ENCODE assay signal across 10 mouse cellular contexts in genomic region chr5:144013366-144014134, GRCm38 (mm10). TPM values are rescaled to one million over a fixed set of nuclear protein-coding genes. Genes with fewer than 3 reads are reported as not detected.
A peak's percentile ranks its signal among the peaks of the same experiment; 100 is the strongest.
DNase-seq lines count a peak whose midpoint lies in the region; ATAC-seq and TF ChIP-seq lines count a peak whose summit lies in the region.
"Not testable (repeated sequence)": the region's sequence is repeated elsewhere in the genome, so short reads cannot be mapped to it uniquely, and the experiment has no call there.
"Had no signal": no experiment of that assay in that cellular context is flagged by ENCODE, and none has a peak within 500 bp of the region (broad histone marks: within the 10 kb centered on the region; RNA-seq: fewer than 3 reads in every experiment).

No protein-coding gene starts in this region.

- peak; percentile 13 for DNase-seq in c-Kit-positive CD71-positive TER-119-positive erythroid progenitor cells, embryonic 14.5 days (ENCODE audit: low spot score)
- DNase-seq in forebrain, embryonic 14.5 days (ENCODE audit: low spot score); hindbrain, embryonic 10.5 days (ENCODE audit: low spot score); liver, embryonic 13.5 days: not testable (repeated sequence)
- peak; percentile 77 for DNase-seq in midbrain, embryonic 11.5 days (ENCODE audit: low spot score, missing footprints)

- H3K4me3 ChIP-seq in C2C12 (ENCODE audit: insufficient read depth, poor library complexity, severe bottlenecking), result peak overlapping the region; percentile 71
- peak overlapping the region; percentile 93 for H3K4me3 ChIP-seq in forebrain, embryonic 14.5 days (ENCODE audit: low read depth, low read length)
- peak overlapping the region; percentile 87 for H3K4me3 ChIP-seq in hindbrain, embryonic 10.5 days
- H3K4me3 ChIP-seq in kidney, embryonic 15.5 days (replicated peaks), result peak overlapping the region; percentile 92
- peak overlapping the region; percentile 87 for H3K4me3 ChIP-seq in liver, embryonic 13.5 days (replicated peaks)
- H3K4me3 ChIP-seq in midbrain, embryonic 11.5 days (ENCODE audit: low read depth, low read length), result peak overlapping the region; percentile 92
- H3K4me3 ChIP-seq in small intestine, adult 2 months (ENCODE audit: low read depth, low read length), result peak overlapping the region; percentile 28; the same call in 1 of the 2 replicates

- peaks cover 40% of the 10 kb centered on the region for H3K36me3 ChIP-seq in C2C12 (ENCODE audit: control insufficient read depth, insufficient read depth)
- peaks cover 40% of the 10 kb centered on the region for H3K36me3 ChIP-seq in forebrain, embryonic 14.5 days (ENCODE audit: control insufficient read depth, insufficient read depth, low read length)
- H3K36me3 ChIP-seq in hindbrain, embryonic 10.5 days, result peaks cover 42% of the 10 kb centered on the region
- H3K36me3 ChIP-seq in kidney, embryonic 15.5 days, result peaks cover 38% of the 10 kb centered on the region
- peaks cover 39% of the 10 kb centered on the region for H3K36me3 ChIP-seq in liver, embryonic 13.5 days
- H3K36me3 ChIP-seq in midbrain, embryonic 11.5 days (ENCODE audit: control insufficient read depth, insufficient read depth, low read length), result peaks cover 18% of the 10 kb centered on the region
- H3K36me3 ChIP-seq in small intestine, adult 2 months (ENCODE audit: control insufficient read depth, insufficient read depth, low read length), result peaks cover 29% of the 10 kb centered on the region

- H3K9me3 ChIP-seq in forebrain, embryonic 14.5 days (replicated peaks; ENCODE audit: control insufficient read depth, low read length); hindbrain, embryonic 10.5 days; kidney, embryonic 15.5 days (replicated peaks); liver, embryonic 13.5 days (replicated peaks); midbrain, embryonic 11.5 days (ENCODE audit: control insufficient read depth, low read length): not testable (repeated sequence)

- TF ChIP-seq CTCF in C2C12 (IDR thresholded peaks at IDR 0.05; ENCODE audit: control insufficient read depth, insufficient read depth, insufficient read length); small intestine, adult 2 months (IDR thresholded peaks at IDR 0.05; ENCODE audit: extremely low read depth, insufficient read length, insufficient replicate concordance, low read depth, low read length): not testable (repeated sequence)

- not testable (repeated sequence) for H3K9ac ChIP-seq in forebrain, embryonic 14.5 days (ENCODE audit: low read length); midbrain, embryonic 11.5 days (ENCODE audit: low read length)
- H3K9ac ChIP-seq in kidney, embryonic 15.5 days, result 0 out of 2 replicates have a peak overlapping the region, but pooled peaks have one; percentile 86
- peak overlapping the region; percentile 86 for H3K9ac ChIP-seq in liver, embryonic 13.5 days

- not testable (repeated sequence) for H3K27ac ChIP-seq in forebrain, embryonic 14.5 days (ENCODE audit: low read depth, low read length); hindbrain, embryonic 10.5 days; kidney, embryonic 15.5 days; midbrain, embryonic 11.5 days (ENCODE audit: low read depth, low read length); small intestine, adult 2 months (ENCODE audit: insufficient read depth, low read depth, low read length)
- peak overlapping the region; percentile 53 for H3K27ac ChIP-seq in liver, embryonic 13.5 days

- H3K4me1 ChIP-seq in forebrain, embryonic 14.5 days (ENCODE audit: control insufficient read depth, insufficient read depth, low read length); hindbrain, embryonic 10.5 days (replicated peaks); midbrain, embryonic 11.5 days (ENCODE audit: control insufficient read depth, insufficient read depth, low read length); small intestine, adult 2 months (ENCODE audit: control insufficient read depth, insufficient read depth, insufficient read length, low read length): not testable (repeated sequence)
- peaks cover 15% of the 10 kb centered on the region; the same call in 1 of the 2 replicates for H3K4me1 ChIP-seq in kidney, embryonic 15.5 days
- H3K4me1 ChIP-seq in liver, embryonic 13.5 days (replicated peaks), result peaks cover 26% of the 10 kb centered on the region

- 70% methylated on average over 12 of the region's 13 CpGs for WGBS in forebrain, embryonic 14.5 days
- 72% methylated on average over 13 of the region's 13 CpGs for WGBS in hindbrain, embryonic 10.5 days
- 61% methylated on average over 13 of the region's 13 CpGs for WGBS in kidney, embryonic 15.5 days
- 35% methylated on average over 13 of the region's 13 CpGs for WGBS in liver, embryonic 13.5 days (ENCODE audit: insufficient replicate concordance)
- WGBS in midbrain, embryonic 11.5 days, result 69% methylated on average over 12 of the region's 13 CpGs
- WGBS in small intestine, adult 2 months, result 36% methylated on average over 13 of the region's 13 CpGs

- H3ac ChIP-seq in C2C12 (ENCODE audit: control insufficient read depth, insufficient read length, low read depth), result not testable (repeated sequence)

- not testable (repeated sequence) for ATAC-seq in forebrain, embryonic 14.5 days; kidney, embryonic 15.5 days (replicated peaks; ENCODE audit: low FRiP score); liver, embryonic 13.5 days (ENCODE audit: low read depth); midbrain, embryonic 11.5 days (ENCODE audit: low FRiP score)

- not testable (repeated sequence) for TF ChIP-seq POLR2A in small intestine, adult 2 months (IDR thresholded peaks at IDR 0.05; ENCODE audit: low read depth, low read length)

- H3K79me3 ChIP-seq in C2C12 (ENCODE audit: low read depth), result peaks cover 10% of the 10 kb centered on the region

- peak overlapping the region; percentile 54 for H3K4me2 ChIP-seq in forebrain, embryonic 14.5 days (ENCODE audit: low read length)
- H3K4me2 ChIP-seq in kidney, embryonic 15.5 days, result peak overlapping the region; percentile 55
- H3K4me2 ChIP-seq in liver, embryonic 13.5 days, result peak overlapping the region; percentile 72
- H3K4me2 ChIP-seq in midbrain, embryonic 11.5 days, result peak overlapping the region; percentile 49

- H3K79me2 ChIP-seq in C2C12 (ENCODE audit: control insufficient read depth, insufficient read depth), result peaks cover 20% of the 10 kb centered on the region

- H3K27me3 ChIP-seq in C2C12 (ENCODE audit: control insufficient read depth, insufficient read depth, insufficient read length); forebrain, embryonic 14.5 days (replicated peaks; ENCODE audit: control insufficient read depth, insufficient read depth, low read length); hindbrain, embryonic 10.5 days (ENCODE audit: insufficient read depth, poor library complexity, severe bottlenecking); kidney, embryonic 15.5 days; liver, embryonic 13.5 days; midbrain, embryonic 11.5 days (ENCODE audit: control insufficient read depth, insufficient read depth, low read length); small intestine, adult 2 months (ENCODE audit: control insufficient read depth, insufficient read depth, low read length): not testable (repeated sequence)

RNA-seq across cellular contexts. Expression of gene Ccz1, which starts 1.1 kb away (rescaled TPM):
- 35.0 TPM for polyA plus RNA-seq in C2C12 (2012; fragmentation: generic; extraction: Trizol)
- polyA plus RNA-seq in forebrain, embryonic 14.5 days (2014; fragmentation: Nextera tagmentation; extraction: Ambion mirVana), result 93.0 and 98.1 TPM in 2 replicates
- polyA plus RNA-seq in hindbrain, embryonic 10.5 days (2016; fragmentation: Nextera tagmentation; extraction: Ambion mirVana), result 94.2 and 95.5 TPM in 2 replicates
- 84.3 and 91.6 TPM in 2 replicates for polyA plus RNA-seq in kidney, embryonic 15.5 days (2015; fragmentation: Nextera tagmentation; extraction: Ambion mirVana)
- polyA plus RNA-seq in liver, embryonic 13.5 days (2015; fragmentation: Nextera tagmentation; extraction: Ambion mirVana), result 48.8 and 58.1 TPM in 2 replicates
- polyA plus RNA-seq in midbrain, embryonic 11.5 days (2014; fragmentation: Nextera tagmentation; extraction: Ambion mirVana), result 125 and 131 TPM in 2 replicates
- 1.7 and 4.0 TPM in 2 replicates for polyA plus RNA-seq in small intestine, adult 2 months (2012; rRNA removed)

RNA-seq across cellular contexts. Expression of gene Ocm, which starts 12.9 kb away (rescaled TPM):
- not detected for polyA plus RNA-seq in C2C12 (2012; fragmentation: generic; extraction: Trizol)
- 0.90 TPM in 1 of 2 replicates, not detected in the other for polyA plus RNA-seq in forebrain, embryonic 14.5 days (2014; fragmentation: Nextera tagmentation; extraction: Ambion mirVana)
- polyA plus RNA-seq in hindbrain, embryonic 10.5 days (2016; fragmentation: Nextera tagmentation; extraction: Ambion mirVana), result not detected in 2 replicates
- 5.0 TPM in 2 replicates for polyA plus RNA-seq in kidney, embryonic 15.5 days (2015; fragmentation: Nextera tagmentation; extraction: Ambion mirVana)
- polyA plus RNA-seq in liver, embryonic 13.5 days (2015; fragmentation: Nextera tagmentation; extraction: Ambion mirVana), result not detected in 2 replicates
- not detected in 2 replicates for polyA plus RNA-seq in midbrain, embryonic 11.5 days (2014; fragmentation: Nextera tagmentation; extraction: Ambion mirVana)
- polyA plus RNA-seq in small intestine, adult 2 months (2012; rRNA removed), result 1.0 and 10.3 TPM in 2 replicates
- polyA plus RNA-seq: lung, adult 2 months; testis, adult 2 months had no signal

Comparison
In these comparisons a context has a peak if more than half of its experiments do, and no peak if none do; other contexts are left out.
1. H3K4me3 ChIP-seq: peak in every context shown above with its lines; median percentile 93 in forebrain, embryonic 14.5 days; 92 in kidney, embryonic 15.5 days; 92 in midbrain, embryonic 11.5 days; 87 in hindbrain, embryonic 10.5 days; 87 in liver, embryonic 13.5 days; 71 in C2C12; 28 in small intestine, adult 2 months.